Mouse (Mus musculus) cerebellum, adult 9-11 months (tissue): Measurements from ENCODE around the gene C130074G19Rik.
A peak's percentile ranks its signal among the peaks of the same experiment; 100 is the strongest.

ENCODE experiments used
- DNase-seq: peaks from one replicate; pipeline ENCODE4 v3.0.0; 2022

C130074G19Rik gene

DNA sequence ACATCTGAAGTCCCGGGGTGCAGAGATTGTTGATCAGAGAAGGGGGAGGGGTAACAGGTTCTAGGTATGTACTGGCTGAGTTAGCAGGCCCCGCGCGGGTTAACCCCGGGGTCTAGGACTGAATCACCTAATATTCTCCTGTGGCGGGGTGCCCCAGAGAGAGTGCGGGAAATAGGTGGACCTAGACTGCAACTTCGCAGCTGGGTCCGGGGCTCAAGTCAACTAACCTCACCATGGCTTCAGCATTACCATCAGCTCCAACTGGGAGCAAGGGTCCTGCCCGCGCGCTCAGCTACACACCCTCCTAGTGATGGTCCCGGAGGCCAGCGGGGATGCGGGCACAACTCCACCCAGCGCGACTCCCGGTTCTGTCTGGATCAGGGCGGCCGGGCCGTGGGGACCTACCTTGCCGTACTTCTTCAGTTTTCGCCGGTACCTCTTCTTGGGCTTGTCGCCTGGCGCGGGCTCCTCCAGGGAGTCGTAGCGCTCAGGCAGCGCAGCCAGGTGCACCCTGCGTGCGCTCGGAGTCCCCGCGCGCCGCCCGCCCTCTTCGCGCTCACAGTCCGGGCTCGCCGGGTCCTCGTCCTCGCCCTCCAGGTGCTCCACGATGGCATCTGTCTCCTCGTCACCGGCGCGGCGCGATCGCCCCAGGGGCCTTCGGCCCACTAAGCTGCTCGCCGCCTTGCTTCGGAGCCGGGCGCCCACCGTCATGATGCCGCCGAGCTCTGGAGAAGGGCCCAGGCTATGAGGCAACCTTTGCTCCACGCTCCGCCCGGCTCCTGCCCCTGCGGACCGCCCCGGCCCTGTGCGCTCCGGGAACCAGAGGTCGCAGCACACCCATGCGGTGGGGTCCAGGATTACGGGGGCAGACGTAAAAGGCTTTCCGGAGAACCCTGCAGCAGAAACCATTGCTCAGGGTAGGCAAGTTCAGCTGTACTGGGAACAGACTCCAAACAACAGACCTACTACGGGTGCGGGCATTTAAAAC is at the start of gene C130074G19Rik:
Gene C130074G19Rik (minus strand): TSS at position 938 of the 988 bp plus-strand sequence.
- DNase-seq = no peak

DNA sequence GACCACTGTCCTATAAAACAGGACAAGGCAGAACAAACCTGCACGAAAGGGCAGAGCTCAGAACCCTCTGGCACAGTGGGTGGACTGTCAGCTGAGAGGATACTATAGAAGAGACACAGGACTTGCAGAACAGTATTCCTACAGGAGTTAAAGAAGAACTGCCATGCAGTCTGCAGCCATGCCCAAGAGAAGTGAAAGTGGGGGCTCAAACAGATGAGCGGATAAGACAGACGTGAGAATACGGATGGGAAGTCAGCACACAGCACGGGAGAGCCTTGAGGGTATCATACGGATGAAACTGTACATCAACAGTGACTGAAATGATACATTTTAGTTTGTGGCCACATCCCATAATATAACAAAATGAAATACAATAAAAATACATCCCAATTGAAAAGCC is 48.1 kb upstream of the C130074G19Rik start:
- no peak for DNase-seq

DNA sequence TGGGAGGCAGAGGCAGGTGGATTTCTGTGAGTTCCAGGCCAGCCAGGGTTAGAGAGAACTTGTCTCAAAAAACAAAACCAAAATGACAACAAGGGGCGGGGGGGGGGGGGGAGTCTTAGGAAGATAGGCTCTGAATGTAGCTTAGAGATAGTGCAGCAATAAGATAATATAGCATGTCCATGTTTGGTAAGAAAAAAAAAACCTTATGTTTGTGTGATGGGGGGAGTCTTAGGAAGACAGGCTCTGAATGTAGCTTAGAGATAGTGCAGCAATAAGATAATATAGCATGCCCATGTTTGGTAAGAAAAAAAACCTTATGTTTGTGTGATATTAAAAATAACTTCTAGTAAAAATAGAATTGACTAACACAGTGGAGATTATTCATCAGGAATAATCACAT is 45.4 kb upstream of the C130074G19Rik start:
- DNase-seq = no peak

DNA sequence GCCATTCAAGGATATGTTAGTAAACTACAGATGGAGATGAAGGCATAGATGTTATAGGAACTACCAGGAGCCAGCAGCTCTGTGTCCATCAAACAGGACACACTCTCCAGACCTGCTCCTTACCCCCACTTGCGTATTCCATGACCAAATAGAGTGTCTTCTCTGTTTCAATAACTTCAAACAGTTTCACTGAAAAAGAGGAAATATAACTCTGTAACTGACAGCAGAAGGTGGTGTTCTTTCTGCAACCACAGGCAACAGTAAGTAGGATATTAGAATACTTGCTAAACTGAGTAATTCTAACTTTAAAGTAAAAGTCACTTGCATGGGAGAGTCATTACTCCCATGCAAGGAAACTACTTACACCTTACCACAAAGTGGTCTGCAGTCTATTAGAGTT is 44.9 kb upstream of the C130074G19Rik start:
- DNase-seq = no peak

DNA sequence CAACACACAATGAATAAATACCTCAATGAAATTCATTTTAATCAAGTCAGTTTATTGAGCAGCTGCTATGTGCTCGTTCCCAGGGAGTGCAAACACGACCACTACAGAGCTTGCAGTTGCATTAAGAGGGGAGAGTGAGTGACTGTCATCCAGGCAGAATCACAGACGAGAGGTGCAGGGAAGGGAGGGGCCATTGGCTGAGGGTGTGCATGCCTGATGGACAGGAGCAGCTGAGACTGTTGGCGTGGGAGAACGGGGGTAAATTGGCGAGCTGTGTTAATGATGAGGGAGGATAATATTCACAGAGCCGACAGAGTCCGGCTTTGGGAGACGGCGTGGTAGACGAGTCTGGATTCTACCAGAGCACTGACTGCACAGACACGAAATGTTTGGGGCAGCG is 39.8 kb upstream of the C130074G19Rik start:
- DNase-seq = no peak

DNA sequence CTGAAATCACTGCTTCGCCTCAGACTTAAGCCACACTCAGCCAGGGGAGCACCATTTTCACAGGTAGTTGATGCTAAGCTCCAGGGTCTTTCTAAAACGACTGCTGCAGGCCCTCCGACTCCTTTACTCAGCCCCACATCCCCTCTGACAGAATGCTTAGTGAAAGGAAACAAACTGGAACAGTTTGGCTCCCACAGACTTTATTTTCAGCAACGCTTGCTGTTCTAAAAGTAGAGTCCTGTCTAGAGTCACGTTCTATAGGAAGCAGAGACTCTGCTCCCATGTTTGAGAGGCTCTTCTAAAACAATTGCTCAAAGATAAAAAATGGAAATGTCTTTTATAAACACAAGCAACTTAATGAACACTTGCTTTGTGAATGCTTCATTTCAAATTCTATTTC is 37.0 kb upstream of the C130074G19Rik start:
- no peak for DNase-seq

DNA sequence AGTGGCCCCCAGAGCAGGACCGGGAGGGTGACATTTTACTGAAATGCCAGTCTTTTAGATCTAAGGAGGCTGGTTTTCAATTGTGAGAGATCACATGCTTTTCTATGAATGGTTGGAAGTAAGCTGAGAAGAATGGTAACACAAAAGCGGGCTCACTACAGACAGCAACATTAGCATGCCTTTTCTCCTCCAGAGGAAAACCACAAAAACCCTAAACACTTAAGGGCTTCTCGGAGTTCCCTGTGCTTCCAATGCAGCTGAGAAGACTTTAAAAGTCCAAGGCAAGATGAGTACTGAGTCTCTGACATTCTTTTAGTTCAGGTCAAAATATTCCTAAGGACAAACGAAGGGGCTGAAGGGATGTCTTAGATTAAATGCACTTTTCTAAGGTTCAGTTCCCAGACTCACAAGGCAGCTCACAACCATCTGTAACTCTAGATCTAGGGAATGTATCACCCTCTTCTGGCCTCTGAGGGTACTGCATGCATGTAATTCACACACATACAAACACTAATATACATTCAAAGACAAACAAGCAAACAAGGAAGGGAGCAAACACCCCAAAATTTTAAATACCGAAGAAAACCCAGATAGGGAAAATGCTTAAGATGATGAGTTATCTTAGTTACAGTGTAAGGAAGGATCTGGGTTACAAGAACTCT is 35.3 kb upstream of the C130074G19Rik start:
- no peak for DNase-seq

DNA sequence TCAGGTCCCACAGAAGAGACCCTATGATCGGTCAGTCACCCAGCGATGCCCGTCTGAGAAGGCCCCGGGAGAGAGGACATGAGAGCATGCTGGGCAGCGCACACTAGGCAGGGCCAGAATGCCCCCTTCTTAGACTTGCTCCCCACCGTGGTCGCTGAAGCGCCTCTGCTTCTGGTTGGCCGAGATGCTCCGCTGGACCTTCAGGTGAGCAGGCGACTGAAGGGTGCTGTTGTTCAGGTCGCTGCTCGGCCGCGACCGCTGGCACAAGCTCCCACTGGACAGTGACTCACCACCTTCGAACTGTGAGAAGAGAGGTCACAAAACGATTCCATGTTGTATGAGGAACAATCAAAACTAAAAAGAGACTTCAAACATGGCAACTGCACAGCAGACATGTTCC is 29.3 kb upstream of the C130074G19Rik start:
- no peak for DNase-seq

DNA sequence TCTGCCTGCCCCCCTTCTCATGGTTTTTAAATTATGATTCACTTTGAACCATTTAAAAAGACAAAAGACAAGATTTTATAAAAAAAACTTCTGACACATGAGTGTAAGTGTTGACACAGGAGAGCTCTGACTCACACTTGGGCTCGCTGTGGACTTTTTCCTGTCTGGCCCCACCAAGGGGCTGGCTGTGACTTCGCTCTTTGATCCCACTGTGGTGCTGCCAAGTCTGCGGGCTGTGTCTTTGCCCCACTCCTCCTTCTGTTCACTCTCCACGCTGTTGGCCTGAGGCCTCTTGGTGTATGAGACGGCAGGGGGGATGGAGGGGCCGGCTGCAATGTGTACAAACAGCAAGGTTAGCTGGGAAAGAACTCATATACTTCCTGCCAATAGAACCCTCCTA is 28.8 kb upstream of the C130074G19Rik start:
- DNase-seq = no peak

DNA sequence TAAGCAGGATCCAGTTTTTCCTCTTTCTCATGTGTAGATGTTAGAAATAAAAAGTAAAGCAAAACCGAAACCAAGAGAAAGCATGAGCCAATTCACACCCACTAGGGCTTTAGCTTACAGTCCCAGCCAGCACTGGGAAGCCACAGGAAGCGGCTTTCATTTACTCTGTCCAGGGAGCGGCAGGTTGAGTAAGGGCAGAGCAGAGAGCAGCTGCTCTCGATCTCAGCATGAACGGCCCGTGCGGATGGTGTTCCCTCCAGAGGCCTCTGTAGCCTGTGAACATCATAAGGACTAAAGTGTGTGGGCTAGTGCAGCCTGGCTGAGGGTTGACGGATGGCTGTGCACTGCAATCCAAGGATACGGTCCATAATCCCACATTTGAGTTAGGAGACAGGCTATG is 25.5 kb upstream of the C130074G19Rik start:
- no peak for DNase-seq

DNA sequence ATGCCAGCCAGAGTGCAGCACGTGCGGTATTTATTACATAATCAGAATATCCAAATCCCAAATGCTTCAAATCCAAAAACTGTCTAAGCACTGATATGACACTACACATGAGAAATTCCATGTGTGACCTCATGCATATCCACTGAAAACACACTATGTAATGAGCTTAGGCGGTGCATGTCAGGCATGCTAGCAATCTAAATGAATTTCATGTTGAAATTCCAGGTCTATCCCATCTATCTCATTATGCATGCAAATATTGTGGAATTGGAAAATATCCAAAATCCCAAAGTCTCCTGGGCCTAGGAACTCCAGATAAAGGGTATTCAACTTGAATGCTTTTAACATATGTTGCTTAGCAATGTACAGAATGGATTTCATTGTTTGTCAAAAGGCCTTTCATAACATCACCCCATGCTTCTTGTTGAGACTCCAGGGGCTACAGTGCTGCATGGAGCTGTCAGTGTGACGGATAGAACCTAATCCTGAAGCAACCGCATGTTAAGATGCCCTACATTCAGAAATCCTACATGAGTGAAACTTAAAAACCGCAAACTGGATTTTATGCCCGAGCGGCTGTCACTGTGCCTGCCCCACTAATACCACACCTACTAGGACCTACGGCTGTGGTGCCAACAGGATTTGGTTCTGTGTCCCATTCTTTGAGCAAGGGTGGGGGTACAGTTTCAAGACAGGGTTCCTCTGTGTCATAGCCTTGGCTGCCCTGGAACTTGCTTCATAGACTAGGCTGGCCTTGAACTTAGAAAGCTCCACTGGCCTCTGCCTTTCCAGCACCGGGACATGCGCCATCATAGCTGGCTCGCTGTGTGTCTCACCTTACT is 23.1 kb upstream of the C130074G19Rik start:
- no peak for DNase-seq

DNA sequence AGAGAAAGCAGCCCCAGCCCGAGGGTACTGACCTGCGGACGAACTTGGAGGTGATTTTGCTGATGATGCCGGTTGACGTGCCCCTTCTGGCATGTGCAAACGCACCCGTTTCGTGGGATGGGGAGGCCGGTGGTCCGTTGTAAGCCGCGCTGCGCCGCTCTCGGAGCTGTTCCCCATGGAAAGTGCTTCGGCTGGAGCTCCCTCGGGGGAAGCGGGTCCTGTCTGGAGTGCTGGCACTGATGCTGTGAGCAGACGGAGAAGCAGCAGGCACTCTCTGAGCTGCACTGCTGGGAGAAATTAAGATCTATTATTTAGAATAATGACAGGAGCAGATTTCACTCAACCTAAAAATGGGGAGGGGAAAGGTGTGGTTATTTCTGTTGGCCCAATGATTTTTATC is 22.4 kb upstream of the C130074G19Rik start:
- peak; percentile 42 for DNase-seq

DNA sequence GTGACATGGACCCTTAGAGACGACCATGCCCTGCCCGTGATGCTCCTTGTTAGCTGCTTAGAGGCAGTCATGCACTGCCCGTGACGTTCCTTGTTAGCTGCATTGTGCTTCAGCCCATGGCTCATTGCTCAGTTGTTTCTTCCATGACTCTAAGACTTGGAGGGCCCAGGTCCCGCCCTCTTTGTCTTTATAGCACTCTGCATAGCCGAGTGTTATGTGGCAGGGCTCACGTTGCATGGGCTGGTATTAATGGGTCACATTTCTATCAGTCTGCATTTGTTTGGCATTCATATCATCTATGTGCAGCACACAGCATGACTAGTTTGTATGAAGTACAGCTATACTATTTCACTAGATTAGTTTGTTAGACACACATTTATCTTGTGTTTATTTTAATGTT is 20.7 kb upstream of the C130074G19Rik start:
- DNase-seq = no peak

DNA sequence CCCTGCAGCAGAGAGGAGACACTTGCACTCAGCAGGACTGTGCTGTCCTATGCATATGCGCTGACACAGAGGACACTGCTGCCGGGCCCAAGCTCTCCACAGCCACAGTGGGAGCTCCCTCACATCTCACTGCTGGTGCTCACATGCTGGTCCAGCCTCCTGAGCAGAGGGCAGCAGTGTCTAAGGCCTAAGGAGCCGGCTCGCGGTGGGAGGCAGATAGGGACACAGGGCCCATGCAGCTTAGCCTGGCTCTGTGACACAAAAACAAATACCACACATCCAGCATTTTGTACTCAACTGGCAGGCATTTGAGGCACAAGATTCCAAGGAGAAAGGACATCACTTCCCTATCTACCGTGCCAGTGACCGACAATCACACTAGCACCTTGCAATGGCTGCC is 19.9 kb upstream of the C130074G19Rik start:
- no peak for DNase-seq

DNA sequence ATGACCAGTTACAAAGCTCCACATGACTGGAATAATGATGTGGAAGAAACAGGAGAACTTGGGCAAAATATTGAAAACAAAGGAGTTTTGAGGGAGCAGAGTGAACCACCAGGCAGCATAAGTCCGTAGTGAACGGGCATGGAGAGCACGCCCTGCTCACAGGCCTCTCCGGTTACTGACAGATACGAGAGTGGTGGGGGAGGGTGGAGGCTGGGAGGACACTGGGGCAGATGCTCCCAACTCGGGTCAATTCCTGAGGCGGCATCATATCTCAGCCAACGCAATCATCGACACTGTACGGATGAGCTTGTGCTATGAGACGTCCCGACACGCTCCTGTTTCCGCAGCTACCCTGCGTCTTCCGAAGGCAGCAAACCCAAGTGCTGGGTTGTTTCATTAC is 14.3 kb upstream of the C130074G19Rik start:
- no peak for DNase-seq

DNA sequence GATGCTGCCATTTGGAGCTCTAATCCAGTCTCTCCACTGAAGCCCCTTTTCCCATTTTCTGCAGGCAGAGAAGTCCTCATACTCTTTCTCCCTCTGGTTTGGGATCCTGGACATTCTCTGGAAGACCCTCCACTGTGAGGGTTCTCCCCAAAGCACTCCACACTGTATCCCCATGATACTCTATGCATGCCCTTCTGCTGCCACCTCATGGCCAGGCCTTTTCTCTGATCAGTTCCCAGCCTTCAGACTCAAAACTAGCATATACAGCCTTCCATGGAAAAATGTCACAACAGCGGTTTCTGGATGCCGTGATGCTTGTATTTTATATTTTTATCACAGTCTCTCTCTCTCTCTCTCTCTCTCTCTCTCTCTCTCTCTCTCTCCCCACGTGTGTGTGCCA is 9.0 kb upstream of the C130074G19Rik start:
- no peak for DNase-seq

DNA sequence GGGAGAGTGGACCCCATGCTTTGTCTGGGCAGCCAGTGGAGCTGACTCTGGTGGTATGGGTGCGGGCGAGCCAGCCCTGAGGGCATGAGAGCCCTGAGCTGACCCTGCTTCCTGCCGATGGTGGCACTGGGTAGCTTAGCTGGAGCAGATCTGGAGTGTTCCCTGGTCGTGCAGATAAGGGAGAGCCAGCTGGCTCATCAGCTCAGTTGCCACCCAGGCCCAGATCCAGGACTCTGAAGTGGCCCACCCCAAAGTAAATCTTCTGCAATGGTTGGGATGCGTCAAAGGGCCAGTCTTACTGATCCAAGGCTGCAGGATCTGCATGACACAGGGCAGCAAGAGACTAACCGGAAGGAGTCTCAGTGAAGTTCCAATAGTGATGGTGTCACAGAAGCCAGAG is 6.4 kb upstream of the C130074G19Rik start:
- no peak for DNase-seq

DNA sequence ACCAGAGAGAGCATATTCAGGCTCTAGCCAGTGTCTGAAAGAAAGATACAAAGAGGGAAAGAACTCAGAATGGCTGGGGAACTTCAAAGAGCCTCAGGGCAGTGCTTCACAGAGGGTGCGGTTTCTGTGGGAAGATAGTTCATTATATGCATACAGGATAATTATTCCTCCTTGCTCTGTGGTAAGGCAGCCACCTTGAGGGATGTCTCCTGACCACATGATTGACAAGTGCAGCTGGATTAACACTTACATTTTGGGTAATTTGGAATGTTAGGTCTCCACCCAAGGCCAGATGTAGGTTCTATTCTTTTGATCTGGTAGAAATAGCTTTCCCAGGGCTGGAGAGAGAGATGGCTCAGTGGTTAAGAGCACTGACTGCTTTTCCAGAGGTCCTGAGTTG is 3.1 kb upstream of the C130074G19Rik start:
- no peak for DNase-seq

DNA sequence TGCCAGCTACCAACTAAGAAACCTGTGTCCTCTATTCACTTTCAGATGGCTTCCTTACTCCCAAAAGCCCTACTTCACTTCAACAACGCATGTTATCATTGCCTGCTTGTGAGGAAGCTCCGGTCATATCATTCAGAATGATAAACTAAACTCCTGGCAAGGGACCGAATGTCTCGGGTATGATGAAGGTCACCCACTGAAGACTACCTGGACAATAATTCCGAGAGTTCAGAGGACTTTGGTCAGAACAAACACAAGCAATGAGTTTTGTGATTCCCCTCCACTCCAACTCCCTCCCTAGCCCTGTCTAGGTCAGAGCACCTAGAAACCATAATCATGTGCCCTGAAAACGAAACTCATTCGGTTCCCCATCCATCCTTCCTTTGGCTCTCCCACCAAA is 1.2 kb downstream of the C130074G19Rik start:
- DNase-seq = no peak

DNA sequence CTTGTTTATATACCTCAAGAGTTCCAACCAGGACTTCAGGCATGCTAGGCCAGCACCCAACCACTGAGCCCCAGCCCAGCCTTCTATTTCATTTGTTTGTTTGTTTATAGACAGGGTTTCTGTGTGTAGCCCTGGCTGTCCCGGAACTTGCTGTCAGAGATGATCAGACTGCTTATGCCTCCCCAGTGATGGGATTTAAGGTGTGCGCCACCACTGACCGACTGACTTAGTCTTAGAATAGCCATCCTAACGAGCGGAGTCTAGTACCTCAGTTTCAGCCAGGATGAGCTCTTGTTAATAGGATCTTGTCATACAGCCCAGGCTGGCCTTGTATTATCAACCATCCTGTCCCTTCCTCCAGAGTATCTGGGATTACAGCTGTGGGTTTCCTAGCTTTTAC is 1.8 kb downstream of the C130074G19Rik start:
- DNase-seq = no peak

DNA sequence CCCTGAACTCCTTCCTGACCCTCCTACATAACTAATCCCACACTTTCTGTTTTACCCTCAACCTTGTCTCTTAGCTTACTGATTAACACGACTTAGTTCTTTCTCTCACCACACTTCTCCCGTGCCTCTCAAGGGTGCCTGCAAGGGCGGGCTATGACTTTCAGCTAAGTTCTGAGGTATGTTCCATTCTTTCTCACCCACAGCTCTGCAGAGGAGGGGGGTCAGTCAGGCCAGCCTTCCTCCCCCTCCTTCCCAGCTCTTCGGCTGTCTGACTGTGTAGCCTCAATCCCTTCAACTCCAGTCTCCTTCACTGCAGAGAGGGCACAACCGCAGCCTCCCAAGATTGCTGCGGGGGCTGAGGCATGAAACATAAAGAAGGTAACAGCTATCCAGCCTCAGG is 4.2 kb downstream of the C130074G19Rik start:
- DNase-seq = no peak

DNA sequence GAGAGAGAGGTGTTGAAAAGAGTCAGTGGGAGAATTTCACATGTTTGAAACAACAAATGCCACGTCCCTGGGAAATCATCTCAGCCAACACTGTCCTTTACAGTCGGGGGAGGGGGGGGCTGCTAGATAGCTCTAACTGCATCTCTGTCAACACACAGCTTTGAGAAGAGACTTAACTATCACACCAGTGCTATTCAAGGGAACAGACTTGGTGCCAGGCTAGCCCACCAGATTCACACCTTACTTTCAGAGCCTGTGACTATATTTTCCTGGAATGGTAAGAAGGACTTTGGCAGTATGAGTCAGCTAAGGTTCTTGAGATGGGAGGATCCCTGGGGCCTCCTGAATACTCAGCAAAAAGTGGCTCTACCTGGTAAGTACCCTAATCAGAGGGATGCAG is 5.7 kb downstream of the C130074G19Rik start:
- DNase-seq = no peak

DNA sequence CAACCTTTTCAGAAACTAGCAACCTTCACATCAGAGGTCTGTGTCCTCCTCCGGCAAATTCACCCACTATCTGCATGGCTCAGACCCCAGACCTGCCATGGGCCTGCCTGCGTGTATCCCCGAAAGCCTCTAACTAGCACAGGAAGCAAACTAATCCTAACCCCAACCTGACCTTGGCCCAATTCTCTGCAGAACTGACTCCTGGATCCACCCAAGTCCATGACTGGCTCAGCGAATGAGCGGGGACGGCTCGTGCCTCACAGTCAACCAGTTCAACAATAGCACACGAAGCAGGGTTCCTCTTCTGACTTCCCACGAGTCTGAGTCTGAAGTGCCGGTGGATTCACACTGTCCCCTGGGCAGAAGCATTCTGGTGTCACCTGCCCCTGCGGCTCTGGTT is 9.1 kb downstream of the C130074G19Rik start:
- no peak for DNase-seq
